Mouse (Mus musculus) brain, embryonic 14.5 days (tissue): ENCODE data around the gene Maats1.

Experiments used
- CTCF ChIP-seq: fragments of 200-500 bp; IDR thresholded peaks from 2 replicates; pipeline ENCODE4 v1.5.1; 2012; ENCODE audit warnings: inconsistent platforms, mild to moderate bottlenecking, moderate library complexity, borderline replicate concordance; ENCODE audit not compliant: insufficient read depth, insufficient read length; ENCODE audit errors: extremely low read depth
- POLR2A ChIP-seq: fragments of 200-500 bp; IDR thresholded peaks from 2 replicates; pipeline ENCODE4 v1.6.1; 2012; ENCODE audit warnings: mild to moderate bottlenecking, inconsistent platforms, borderline replicate concordance; ENCODE audit not compliant: poor library complexity, insufficient read depth, insufficient read length, severe bottlenecking; ENCODE audit errors: extremely low read depth

GRCm38 (mm10) chr16:38255107-38255506 lies 86.8 kb downstream of the Maats1 start:
- TF ChIP-seq CTCF (peak; percentile 29; the same call in 1 of the 2 replicates), POLR2A (no peak)
